Mouse (Mus musculus): ENCODE results near the gene Cyp2w1. TPM values are rescaled to one million over a fixed set of nuclear protein-coding genes. Genes with fewer than 3 reads are reported as not detected.

Cyp2w1 gene
- polyA plus RNA-seq (2015; fragmentation: Nextera tagmentation; extraction: Ambion mirVana), result not detected in 2 replicates

DNA sequence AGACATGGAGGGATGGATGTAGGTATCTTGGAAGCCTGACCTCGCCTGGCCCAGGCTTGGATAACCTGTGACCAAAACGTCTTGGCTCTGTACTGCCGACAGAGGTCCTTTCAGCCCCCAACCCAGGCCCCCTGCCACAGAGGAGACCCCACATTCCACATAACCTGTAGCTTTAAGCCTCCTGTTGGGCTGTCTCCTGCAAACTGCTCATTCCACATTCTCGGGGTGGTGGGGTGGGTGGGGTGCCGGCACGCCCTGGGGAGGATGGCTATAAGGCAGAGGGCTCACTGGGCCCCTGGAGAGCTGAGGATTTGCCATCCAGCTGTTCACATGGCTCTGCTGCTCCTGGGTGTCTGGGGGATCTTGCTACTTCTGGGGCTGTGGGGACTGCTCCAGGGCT is at the start of gene Cyp2w1:
TSS of gene Cyp2w1 (plus strand) at position 301 of the 400 bp plus-strand sequence.
- no peak for ATAC-seq
- Histone ChIP-seq H3K4me2 (no peak within 1 kb of the TSS), H3K9me3 (replicated peaks) (no peaks in the 10 kb centered on the region), H3K27ac (no peak within 1 kb of the TSS), H3K36me3 (ENCODE audit: poor library complexity, severe bottlenecking) (no peaks in the 10 kb centered on the region), H3K9ac (no peak within 1 kb of the TSS), H3K4me3 (no peak within 1 kb of the TSS), H3K4me1 (0 out of 2 replicates have a peak, but pooled peaks cover 3% of the 10 kb centered on the region), H3K27me3 (0 out of 2 replicates have a peak, but pooled peaks cover 9% of the 10 kb centered on the region)
- 66% methylated on average over 6 of the region's 6 CpGs for WGBS

DNA sequence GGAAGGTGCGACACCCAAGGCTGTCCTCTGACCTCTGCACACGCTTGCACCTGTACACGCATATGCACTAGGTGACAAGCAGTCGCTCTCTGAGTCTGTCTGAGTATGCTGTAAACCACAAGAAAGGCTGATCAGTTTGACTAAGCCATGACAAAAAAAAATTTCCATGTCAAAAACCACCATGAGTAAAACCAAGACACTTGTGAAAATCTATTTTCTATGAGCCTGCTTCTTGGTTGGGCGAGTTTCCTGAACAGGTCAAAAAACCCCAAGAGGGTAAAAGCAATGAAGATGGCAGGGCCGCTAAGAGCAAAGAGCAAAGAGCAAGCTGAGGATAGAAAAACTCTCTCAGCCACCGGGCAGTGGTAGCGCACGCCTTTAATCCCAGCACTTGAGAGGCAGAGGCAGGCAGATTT is 48.8 kb upstream of the Cyp2w1 start:
- H3K9ac ChIP-seq, result no peak overlapping the region
- H3K27ac ChIP-seq, result no peak overlapping the region
- H3K4me3 ChIP-seq, result no peak overlapping the region
- H3K4me2 ChIP-seq, result no peak overlapping the region
- no peaks in the 10 kb centered on the region for H3K36me3 ChIP-seq (ENCODE audit: poor library complexity, severe bottlenecking)
- no peak for ATAC-seq
- H3K9me3 ChIP-seq (replicated peaks), result no peaks in the 10 kb centered on the region
- H3K4me1 ChIP-seq, result no peaks in the 10 kb centered on the region
- 90% methylated on average over 9 of the region's 9 CpGs for WGBS
- H3K27me3 ChIP-seq, result no peaks in the 10 kb centered on the region

DNA sequence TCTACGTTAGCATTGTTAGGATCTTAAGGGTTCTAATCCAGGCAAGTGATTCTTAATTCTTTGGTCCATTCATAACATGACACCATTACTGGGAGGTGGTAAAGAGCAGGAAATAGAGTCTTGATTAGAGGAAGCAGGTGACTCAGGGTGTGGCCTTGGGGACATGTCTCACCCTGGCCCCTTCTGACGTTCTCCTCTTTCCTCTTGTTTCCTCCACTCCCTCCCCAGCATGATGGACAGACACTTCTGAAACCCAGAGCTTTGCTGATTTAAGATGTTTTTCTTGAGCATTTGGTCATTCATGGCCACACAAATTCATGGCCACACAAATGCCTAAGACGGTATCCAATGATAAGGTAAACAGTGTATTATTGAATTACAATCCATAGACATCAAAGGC is 42.5 kb upstream of the Cyp2w1 start:
- Histone ChIP-seq H3K9me3 (replicated peaks) (no peaks in the 10 kb centered on the region), H3K9ac (no peak overlapping the region), H3K36me3 (ENCODE audit: poor library complexity, severe bottlenecking) (no peaks in the 10 kb centered on the region), H3K4me2 (no peak overlapping the region), H3K4me1 (no peaks in the 10 kb centered on the region), H3K4me3 (no peak overlapping the region), H3K27ac (no peak overlapping the region), H3K27me3 (no peaks in the 10 kb centered on the region)
- no peak for ATAC-seq
- 83% methylated on average over 3 of the region's 3 CpGs for WGBS

DNA sequence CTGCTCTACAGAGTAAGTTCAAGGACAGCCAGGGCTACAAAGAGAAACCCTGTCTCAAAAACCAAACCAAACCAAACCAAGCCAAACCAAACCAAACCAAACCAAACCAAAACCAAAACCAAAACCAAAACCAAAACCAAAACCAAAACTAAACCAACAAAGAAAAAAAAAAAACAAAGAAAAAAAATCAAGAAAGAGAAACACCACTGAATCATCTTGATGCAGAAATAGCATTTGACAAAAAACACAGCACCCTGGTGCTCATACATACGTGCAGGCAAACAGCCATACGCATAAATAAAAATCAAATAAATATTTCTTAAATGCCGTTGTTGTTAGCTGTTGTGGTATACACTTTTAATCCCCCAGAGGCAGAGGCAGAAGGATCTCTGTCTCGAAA is 41.9 kb upstream of the Cyp2w1 start:
- Histone ChIP-seq H3K9ac (no peak overlapping the region), H3K9me3 (replicated peaks) (no peaks in the 10 kb centered on the region), H3K27ac (no peak overlapping the region), H3K4me2 (no peak overlapping the region), H3K4me1 (no peaks in the 10 kb centered on the region), H3K27me3 (no peaks in the 10 kb centered on the region), H3K36me3 (ENCODE audit: poor library complexity, severe bottlenecking) (no peaks in the 10 kb centered on the region), H3K4me3 (no peak overlapping the region)
- WGBS, result 88% methylated on average over 4 of the region's 4 CpGs
- no peak for ATAC-seq

DNA sequence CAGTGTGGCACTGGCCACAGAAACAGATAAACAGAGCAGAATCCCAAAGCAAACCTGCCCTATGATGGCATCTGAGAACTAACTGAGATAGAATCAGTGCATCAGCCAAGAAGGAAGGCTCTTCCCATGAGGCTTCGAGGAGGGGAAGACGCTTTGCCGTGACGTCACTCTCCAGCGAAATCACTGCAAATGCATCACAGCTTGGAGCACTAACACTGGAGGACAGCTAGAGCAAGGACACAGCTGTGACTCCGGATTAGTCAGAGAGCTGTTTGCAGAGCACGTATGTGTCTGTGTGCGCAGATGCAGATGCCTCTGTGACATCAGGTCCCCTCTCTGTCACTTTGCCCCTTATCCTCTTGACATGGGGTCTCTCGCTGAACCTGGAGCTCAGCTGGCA is 40.6 kb upstream of the Cyp2w1 start:
- no peak for ATAC-seq
- no peak overlapping the region for H3K4me2 ChIP-seq

DNA sequence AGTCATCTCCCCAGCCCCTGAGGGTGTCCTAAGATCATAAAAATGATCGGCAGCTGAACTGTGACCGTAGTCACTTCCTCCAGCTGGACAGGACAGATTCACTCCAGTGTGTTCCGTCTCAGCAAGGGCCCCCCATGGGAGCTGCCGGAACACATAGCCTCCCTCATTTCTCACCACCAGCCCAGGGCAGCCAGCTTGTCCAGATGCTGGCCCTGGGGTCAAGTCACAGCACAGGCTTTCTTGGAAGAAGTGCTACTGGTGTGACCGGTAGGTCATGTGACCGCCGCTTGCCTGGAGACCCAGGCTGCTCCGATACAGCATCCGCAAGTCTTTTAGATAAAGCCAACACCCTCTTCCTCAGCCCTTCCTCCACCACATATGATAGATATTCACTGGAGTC is 38.9 kb upstream of the Cyp2w1 start:
- Histone ChIP-seq H3K27me3 (0 out of 2 replicates have a peak, but pooled peaks cover 2% of the 10 kb centered on the region), H3K4me1 (no peaks in the 10 kb centered on the region), H3K4me2 (no peak overlapping the region), H3K4me3 (no peak overlapping the region), H3K27ac (no peak overlapping the region), H3K9me3 (replicated peaks) (no peaks in the 10 kb centered on the region), H3K9ac (no peak overlapping the region), H3K36me3 (ENCODE audit: poor library complexity, severe bottlenecking) (no peaks in the 10 kb centered on the region)
- ATAC-seq, result no peak
- WGBS, result 89% methylated on average over 9 of the region's 9 CpGs

More for the DNA sequence above, 40.6 kb upstream of the Cyp2w1 start:
- no peak overlapping the region for H3K27ac ChIP-seq
- H3K27me3 ChIP-seq, result no peaks in the 10 kb centered on the region
- H3K9me3 ChIP-seq (replicated peaks), result no peaks in the 10 kb centered on the region
- H3K36me3 ChIP-seq (ENCODE audit: poor library complexity, severe bottlenecking), result no peaks in the 10 kb centered on the region
- H3K9ac ChIP-seq, result no peak overlapping the region
- WGBS, result 95% methylated on average over 9 of the region's 9 CpGs
- no peak overlapping the region for H3K4me3 ChIP-seq
- no peaks in the 10 kb centered on the region for H3K4me1 ChIP-seq

DNA sequence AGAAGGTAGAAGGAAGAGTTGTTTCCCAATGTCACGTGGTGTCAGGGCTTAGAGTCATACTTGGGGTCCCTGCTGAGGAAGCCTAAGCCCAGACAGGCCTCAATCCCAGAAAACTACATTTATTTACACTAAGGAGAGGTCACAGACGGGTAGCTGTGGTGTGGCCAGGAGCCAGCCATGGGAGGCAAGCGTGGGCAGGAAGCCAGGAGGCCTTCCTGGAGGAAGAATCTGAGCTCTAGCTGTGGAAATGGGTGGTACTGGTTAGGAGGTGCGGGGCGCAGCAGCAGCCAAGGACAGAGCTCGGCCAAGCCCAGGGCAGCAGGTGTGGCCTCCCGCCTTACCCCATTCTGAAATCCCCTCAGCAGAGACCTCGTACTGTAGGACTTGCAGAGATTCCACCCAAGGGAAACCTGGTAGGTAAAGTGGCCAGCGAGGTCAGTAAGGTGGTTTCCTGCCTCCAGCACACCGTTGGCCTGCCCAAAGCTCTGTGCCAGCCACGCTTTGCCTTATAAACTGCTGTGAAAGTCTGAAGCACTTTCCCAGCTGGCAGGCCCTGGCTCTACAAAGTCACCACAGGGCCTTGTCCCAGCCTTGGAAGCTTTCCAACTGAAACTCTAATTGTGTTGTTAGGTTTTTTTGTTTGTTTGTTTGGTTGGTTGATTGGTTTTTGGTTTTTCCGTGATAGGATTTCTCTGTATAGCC is 37.3 kb upstream of the Cyp2w1 start:
- no peak overlapping the region for H3K9ac ChIP-seq
- no peaks in the 10 kb centered on the region for H3K9me3 ChIP-seq (replicated peaks)
- WGBS, result 83% methylated on average over 12 of the region's 12 CpGs
- no peaks in the 10 kb centered on the region for H3K4me1 ChIP-seq
- H3K27ac ChIP-seq, result no peak overlapping the region
- 0 out of 2 replicates have a peak, but pooled peaks cover 2% of the 10 kb centered on the region for H3K27me3 ChIP-seq
- H3K4me3 ChIP-seq, result no peak overlapping the region
- H3K4me2 ChIP-seq, result no peak overlapping the region
- no peaks in the 10 kb centered on the region for H3K36me3 ChIP-seq (ENCODE audit: poor library complexity, severe bottlenecking)
- no peak for ATAC-seq

DNA sequence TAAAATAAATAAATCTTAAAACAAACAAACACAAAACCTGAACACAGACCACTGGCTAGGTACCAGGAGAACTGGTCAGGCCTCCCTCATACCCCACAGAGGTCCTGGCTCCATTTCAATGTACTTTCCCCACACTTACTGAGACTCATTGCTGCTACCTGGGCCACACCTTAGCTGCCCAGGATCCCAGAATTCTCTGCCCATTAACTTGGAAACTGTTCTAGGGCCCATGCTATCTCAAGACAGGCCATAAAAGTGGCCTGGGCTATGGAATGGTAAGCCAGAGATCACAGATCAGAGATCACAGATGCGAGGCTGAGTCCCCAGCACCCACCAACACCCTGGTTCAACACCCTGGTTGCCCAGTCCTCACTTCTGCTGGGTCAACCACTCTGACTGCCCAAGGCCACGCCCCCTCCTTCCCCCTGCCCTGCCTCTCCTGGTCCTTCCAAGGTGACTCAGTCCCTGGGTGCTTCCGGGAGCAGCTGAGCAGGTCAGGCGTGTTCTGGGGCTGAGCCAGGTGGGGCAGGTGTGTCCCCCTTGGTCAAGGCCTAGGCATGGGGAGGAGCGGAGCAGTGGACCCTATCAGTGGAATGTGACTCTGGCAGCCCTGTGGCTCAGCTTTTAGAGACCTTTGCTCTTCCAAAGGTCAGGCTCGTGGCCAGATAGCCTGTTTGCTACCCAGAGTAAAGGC is 35.3 kb upstream of the Cyp2w1 start:
- Histone ChIP-seq H3K4me1 (no peaks in the 10 kb centered on the region), H3K36me3 (ENCODE audit: poor library complexity, severe bottlenecking) (no peaks in the 10 kb centered on the region), H3K27ac (no peak overlapping the region), H3K9ac (no peak overlapping the region), H3K9me3 (replicated peaks) (no peaks in the 10 kb centered on the region), H3K4me3 (no peak overlapping the region), H3K27me3 (0 out of 2 replicates have a peak, but pooled peaks cover 2% of the 10 kb centered on the region), H3K4me2 (no peak overlapping the region)
- ATAC-seq, result no peak
- 79% methylated on average over 6 of the region's 6 CpGs for WGBS

DNA sequence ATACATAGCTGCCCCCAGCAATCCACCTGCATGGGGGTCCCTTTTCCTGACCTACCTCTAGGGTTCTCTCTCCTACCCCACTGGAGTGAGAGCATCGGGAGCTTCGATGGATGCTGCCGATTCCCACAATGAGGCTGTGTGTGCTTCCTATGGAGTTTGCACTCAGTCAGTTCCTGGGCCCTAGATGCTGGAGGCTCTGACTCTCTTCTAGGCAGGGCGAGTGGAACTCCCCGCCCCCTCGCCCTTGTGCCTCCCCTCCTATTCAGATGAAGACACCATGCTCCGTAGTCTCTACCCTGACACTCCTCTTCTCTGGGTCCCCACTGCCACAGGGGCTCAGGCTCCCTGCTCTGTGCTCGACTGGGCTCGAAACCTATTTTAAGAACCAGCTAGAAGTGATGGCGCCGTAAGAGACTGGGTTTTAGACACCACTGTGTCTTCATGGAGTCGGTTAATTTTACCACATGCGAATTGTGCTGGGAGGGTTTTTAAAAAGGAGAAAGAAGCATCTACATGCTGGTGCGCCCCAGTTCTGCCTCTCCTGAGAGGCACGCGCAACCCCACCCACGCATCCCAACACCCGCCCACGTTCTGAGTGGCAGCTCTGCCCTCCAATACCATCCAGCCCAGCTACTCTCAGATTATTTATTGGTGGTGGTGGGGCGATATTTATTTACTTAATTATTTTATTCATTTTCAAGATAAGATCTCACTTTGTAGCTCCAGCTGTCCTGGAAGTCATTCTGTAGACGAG is 34.5 kb upstream of the Cyp2w1 start:
- peaks cover 4% of the 10 kb centered on the region for H3K27me3 ChIP-seq
- no peaks in the 10 kb centered on the region for H3K9me3 ChIP-seq (replicated peaks)
- H3K9ac ChIP-seq, result no peak overlapping the region
- no peak overlapping the region for H3K4me2 ChIP-seq
- H3K4me1 ChIP-seq, result no peaks in the 10 kb centered on the region
- no peaks in the 10 kb centered on the region for H3K36me3 ChIP-seq (ENCODE audit: poor library complexity, severe bottlenecking)
- H3K27ac ChIP-seq, result no peak overlapping the region
- 64% methylated on average over 21 of the region's 21 CpGs for WGBS
- no peak for ATAC-seq
- H3K4me3 ChIP-seq, result no peak overlapping the region

DNA sequence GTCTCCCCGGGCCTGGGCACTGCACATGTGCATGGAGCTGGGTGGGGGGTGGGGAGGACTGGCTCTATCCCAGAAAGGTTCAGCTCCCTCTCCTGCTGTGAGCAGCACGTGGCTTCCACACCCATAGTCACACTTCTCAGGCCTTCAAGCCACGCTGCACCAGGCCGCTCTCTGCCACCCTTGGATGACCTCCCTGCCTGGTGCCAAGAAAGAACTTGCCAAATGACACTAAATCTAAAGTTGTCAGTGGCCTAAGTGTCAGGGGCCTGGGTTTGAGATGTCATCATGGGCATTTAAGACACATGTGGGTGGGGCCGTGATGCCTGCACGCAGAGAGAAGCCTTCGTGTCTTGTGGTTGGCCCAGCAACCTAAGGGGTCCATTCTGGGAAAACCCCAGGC is 32.0 kb upstream of the Cyp2w1 start:
- H3K9me3 ChIP-seq (replicated peaks), result no peaks in the 10 kb centered on the region
- peaks cover 29% of the 10 kb centered on the region for H3K27me3 ChIP-seq
- no peak overlapping the region for H3K4me2 ChIP-seq
- no peak overlapping the region for H3K4me3 ChIP-seq
- no peak overlapping the region for H3K9ac ChIP-seq
- H3K36me3 ChIP-seq (ENCODE audit: poor library complexity, severe bottlenecking), result no peaks in the 10 kb centered on the region
- peaks cover 16% of the 10 kb centered on the region; the same call in 1 of the 2 replicates for H3K4me1 ChIP-seq
- H3K27ac ChIP-seq, result no peak overlapping the region
- 81% methylated on average over 7 of the region's 7 CpGs for WGBS
- no peak for ATAC-seq

DNA sequence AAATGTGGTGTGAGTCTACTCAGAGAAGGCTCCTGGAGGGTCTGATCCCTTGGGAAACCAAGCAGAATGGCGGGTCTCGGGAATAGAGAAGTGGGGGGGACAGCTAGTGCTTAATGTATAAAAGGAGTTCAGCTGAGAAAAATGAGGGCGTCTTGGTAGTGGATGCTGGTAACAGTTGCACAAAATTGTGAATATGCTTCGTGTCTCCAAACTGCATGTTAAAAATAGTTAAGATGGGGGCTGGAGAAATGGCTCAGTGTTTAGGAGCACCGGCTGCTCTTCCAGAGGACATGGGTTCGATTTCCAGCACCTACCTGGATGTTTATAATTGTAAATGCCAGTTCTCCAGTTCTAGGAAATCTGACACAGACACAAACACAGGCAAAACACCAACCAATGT is 31.1 kb upstream of the Cyp2w1 start:
- Histone ChIP-seq H3K27me3 (peaks cover 38% of the 10 kb centered on the region), H3K9me3 (replicated peaks) (no peaks in the 10 kb centered on the region), H3K27ac (no peak overlapping the region), H3K4me3 (no peak overlapping the region), H3K36me3 (ENCODE audit: poor library complexity, severe bottlenecking) (no peaks in the 10 kb centered on the region), H3K9ac (no peak overlapping the region), H3K4me1 (peaks cover 19% of the 10 kb centered on the region; the same call in 1 of the 2 replicates), H3K4me2 (no peak overlapping the region)
- WGBS, result 77% methylated on average over 6 of the region's 6 CpGs
- no peak for ATAC-seq

Measured in forebrain, embryonic 13.5 days (tissue).